Mouse (Mus musculus): ENCODE results near the gene Kctd13.

DNA sequence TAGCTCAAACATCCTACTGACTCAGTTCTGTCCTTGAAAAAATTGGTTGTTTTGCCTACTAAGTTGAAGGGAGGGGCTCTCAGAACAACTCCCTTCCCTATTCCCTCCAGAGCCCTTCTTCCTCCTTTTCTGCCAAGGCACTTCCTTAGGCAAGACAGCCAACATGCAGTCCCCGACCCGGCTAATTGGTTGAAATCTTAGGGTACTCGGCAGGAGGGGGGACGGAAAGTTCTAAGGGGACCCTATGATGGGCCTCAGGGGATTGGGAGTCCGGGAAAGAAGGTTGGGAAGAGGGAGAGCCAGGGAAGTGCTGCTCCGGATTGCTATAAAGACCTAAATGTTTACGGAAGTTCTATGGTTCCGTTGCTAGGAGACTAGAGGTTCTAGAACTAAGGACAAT lies 46.8 kb downstream of the Kctd13 start:
- TF ChIP-seq CTCF (IDR thresholded peaks at IDR 0.05; ENCODE audit: insufficient read depth, low read depth, low read length) (no peak), POLR2A (IDR thresholded peaks at IDR 0.05; ENCODE audit: insufficient read depth, low read depth, low read length) (no peak)
